Mouse (Mus musculus): ENCODE results near the gene Gm10309.

DNA sequence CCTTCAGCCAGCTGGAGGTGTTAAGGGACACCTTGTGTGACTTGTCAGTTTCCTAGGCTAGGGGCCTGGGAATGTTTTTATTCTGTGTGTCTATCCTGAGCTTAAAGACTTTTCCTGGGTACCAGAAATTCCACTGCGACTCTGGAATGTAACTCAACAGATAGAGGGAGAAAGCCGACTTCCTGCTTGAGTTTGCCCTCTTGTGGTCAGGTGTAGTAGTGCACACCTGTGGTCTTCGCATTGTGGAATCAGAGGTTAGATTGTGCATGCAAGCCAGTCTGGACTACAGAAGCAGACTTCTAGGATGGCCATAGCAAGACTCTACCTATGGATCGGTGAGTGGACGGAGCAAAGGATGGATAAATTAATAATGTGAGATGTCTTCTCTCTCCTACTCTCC, 33.3 kb downstream of the Gm10309 start:
- TF ChIP-seq POLR2A (IDR thresholded peaks at IDR 0.05; ENCODE audit: control insufficient read depth, low read depth, low read length) (no peak), CTCF (IDR thresholded peaks at IDR 0.05; ENCODE audit: control insufficient read depth, insufficient read depth, insufficient replicate concordance, low read depth, low read length) (peak; percentile 25; the same call in 1 of the 2 replicates)

Measured in testis, adult 2 months (tissue).